Mouse (Mus musculus): ENCODE measurements around the gene Slc35a2. TPM values are rescaled to one million over a fixed set of nuclear protein-coding genes. Genes with fewer than 3 reads are reported as not detected.

Gene Slc35a2
- polyA plus RNA-seq, 1 experiment, result 20.6 TPM

DNA sequence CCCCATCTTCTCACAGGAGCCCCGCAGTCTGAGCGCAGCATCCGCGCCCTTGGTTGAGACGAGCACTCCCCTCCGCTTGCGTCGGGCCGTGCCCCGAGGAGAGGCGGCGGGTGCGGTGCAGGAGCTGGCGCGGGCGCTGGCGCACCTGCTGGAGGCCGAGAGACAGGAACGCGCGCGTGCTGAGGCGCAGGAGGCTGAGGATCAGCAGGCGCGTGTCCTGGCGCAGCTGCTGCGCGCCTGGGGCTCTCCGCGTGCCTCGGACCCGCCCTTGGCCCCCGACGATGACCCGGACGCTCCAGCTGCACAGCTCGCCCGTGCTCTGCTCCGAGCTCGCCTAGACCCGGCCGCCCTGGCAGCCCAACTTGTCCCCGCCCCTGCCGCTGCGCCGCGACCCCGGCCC is 38.2 kb downstream of the Slc35a2 start:
- H3K79me3 ChIP-seq (ENCODE audit: low read depth), result no peaks in the 10 kb centered on the region
- no peak overlapping the region for H3ac ChIP-seq (ENCODE audit: control insufficient read depth, insufficient read length, low read depth)
- H3K27me3 ChIP-seq (ENCODE audit: control insufficient read depth, insufficient read depth, insufficient read length), result peaks cover 33% of the 10 kb centered on the region
- no peaks in the 10 kb centered on the region for H3K36me3 ChIP-seq (ENCODE audit: control insufficient read depth, insufficient read depth)
- no peaks in the 10 kb centered on the region for H3K79me2 ChIP-seq (ENCODE audit: control insufficient read depth, insufficient read depth)
- TF ChIP-seq CEBPB (IDR thresholded peaks at IDR 0.05; ENCODE audit: low read depth), result no peak
- H3K4me3 ChIP-seq (ENCODE audit: insufficient read depth, poor library complexity, severe bottlenecking), result no peak overlapping the region

DNA sequence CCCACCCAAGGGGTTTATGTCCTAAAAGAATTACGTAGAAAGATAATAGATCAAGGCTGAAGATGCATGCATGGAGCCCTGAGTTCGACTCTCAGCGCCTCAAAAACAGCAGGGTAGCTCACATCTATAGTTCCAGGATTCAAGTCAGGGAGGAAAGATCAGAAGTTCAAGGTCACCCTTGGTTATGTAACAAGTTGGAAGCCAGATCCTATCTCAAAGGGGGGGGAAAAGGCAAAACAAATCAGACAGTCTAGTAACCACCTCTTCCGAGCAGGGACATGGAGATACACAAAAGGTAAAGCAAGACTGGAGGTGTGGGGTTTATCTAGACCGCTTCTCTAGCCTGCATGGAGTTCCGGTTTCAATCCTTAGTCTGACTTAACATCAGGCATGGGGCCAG is 42.4 kb downstream of the Slc35a2 start:
- Histone ChIP-seq H3K79me2 (ENCODE audit: control insufficient read depth, insufficient read depth) (no peaks in the 10 kb centered on the region), H3K79me3 (ENCODE audit: low read depth) (no peaks in the 10 kb centered on the region), H3K36me3 (ENCODE audit: control insufficient read depth, insufficient read depth) (no peaks in the 10 kb centered on the region), H3K27me3 (ENCODE audit: control insufficient read depth, insufficient read depth, insufficient read length) (peaks cover 31% of the 10 kb centered on the region), H3K4me3 (ENCODE audit: insufficient read depth, poor library complexity, severe bottlenecking) (no peak overlapping the region), H3ac (ENCODE audit: control insufficient read depth, insufficient read length, low read depth) (no peak overlapping the region)
- TF ChIP-seq CTCF (IDR thresholded peaks at IDR 0.05; ENCODE audit: control insufficient read depth, insufficient read depth, insufficient read length), result no peak
- TF ChIP-seq MAX (IDR thresholded peaks at IDR 0.05), result no peak
- no peak for TF ChIP-seq FOSL1 (IDR thresholded peaks at IDR 0.05; ENCODE audit: insufficient read depth, low read length, poor library complexity, severe bottlenecking)
- TF ChIP-seq USF1 (IDR thresholded peaks at IDR 0.05; ENCODE audit: low read depth), result no peak
- TF ChIP-seq MYOD1 (IDR thresholded peaks at IDR 0.05; ENCODE audit: control insufficient read depth, insufficient read length, low read depth), result no peak
- no peak for TF ChIP-seq MYOG (IDR thresholded peaks at IDR 0.05; ENCODE audit: control insufficient read depth, extremely low read depth, insufficient read length)
- TF ChIP-seq CEBPB (IDR thresholded peaks at IDR 0.05; ENCODE audit: low read depth), result no peak

GRCm38 (mm10) chrX:7927116-7927515 is 43.3 kb downstream of the Slc35a2 start:
- H3K27me3 ChIP-seq (ENCODE audit: control insufficient read depth, insufficient read depth, insufficient read length), result peaks cover 26% of the 10 kb centered on the region

GRCm38 (mm10) chrX:7928270-7928790 is 44.5 kb downstream of the Slc35a2 start, which contains the start of gene Eras:
TSS of gene Eras (minus strand) at chrX:7928607.
- Histone ChIP-seq H3K79me3 (ENCODE audit: low read depth) (no peaks in the 10 kb centered on the region), H3K4me3 (ENCODE audit: insufficient read depth, poor library complexity, severe bottlenecking) (no peak within 1 kb of the TSS), H3ac (ENCODE audit: control insufficient read depth, insufficient read length, low read depth) (no peak within 1 kb of the TSS), H3K79me2 (ENCODE audit: control insufficient read depth, insufficient read depth) (no peaks in the 10 kb centered on the region), H3K36me3 (ENCODE audit: control insufficient read depth, insufficient read depth) (no peaks in the 10 kb centered on the region), H3K27me3 (ENCODE audit: control insufficient read depth, insufficient read depth, insufficient read length) (peaks cover 14% of the 10 kb centered on the region)
- no peak for TF ChIP-seq CTCF (IDR thresholded peaks at IDR 0.05; ENCODE audit: control insufficient read depth, insufficient read depth, insufficient read length)
- TF ChIP-seq USF1 (IDR thresholded peaks at IDR 0.05; ENCODE audit: low read depth), result no peak
- TF ChIP-seq CEBPB (IDR thresholded peaks at IDR 0.05; ENCODE audit: low read depth), result no peak

More at GRCm38 (mm10) chrX:7927116-7927515, 43.3 kb downstream of the Slc35a2 start:
- H3ac ChIP-seq (ENCODE audit: control insufficient read depth, insufficient read length, low read depth), result no peak overlapping the region
- H3K4me3 ChIP-seq (ENCODE audit: insufficient read depth, poor library complexity, severe bottlenecking), result no peak overlapping the region
- H3K79me3 ChIP-seq (ENCODE audit: low read depth), result no peaks in the 10 kb centered on the region
- no peak for TF ChIP-seq MAX (IDR thresholded peaks at IDR 0.05)
- no peak for TF ChIP-seq FOSL1 (IDR thresholded peaks at IDR 0.05; ENCODE audit: insufficient read depth, low read length, poor library complexity, severe bottlenecking)
- TF ChIP-seq MYOG (IDR thresholded peaks at IDR 0.05; ENCODE audit: control insufficient read depth, extremely low read depth, insufficient read length), result no peak
- no peaks in the 10 kb centered on the region for H3K79me2 ChIP-seq (ENCODE audit: control insufficient read depth, insufficient read depth)
- no peaks in the 10 kb centered on the region for H3K36me3 ChIP-seq (ENCODE audit: control insufficient read depth, insufficient read depth)

DNA sequence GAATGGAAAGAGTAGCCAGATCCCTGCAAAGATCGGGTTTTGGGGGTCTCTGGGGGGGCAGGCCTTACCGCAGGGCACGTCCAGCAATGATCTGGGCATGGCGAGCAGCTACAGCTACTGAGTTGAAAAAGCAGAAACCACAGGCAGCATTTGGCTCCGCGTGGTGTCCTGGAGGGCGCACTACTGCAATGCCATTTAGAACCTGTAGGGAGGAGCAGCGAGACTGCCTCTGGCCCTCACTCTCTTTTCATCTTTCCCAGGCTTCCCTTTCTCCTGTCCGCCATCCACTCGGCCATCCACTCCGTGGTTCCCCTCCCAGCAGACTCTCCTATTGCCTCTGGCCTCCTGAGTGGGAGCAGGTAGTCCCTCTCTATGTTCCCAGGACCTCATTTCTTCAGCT is 53.0 kb downstream of the Slc35a2 start:
- H3K36me3 ChIP-seq (ENCODE audit: control insufficient read depth, insufficient read depth), result peaks cover 3% of the 10 kb centered on the region

DNA sequence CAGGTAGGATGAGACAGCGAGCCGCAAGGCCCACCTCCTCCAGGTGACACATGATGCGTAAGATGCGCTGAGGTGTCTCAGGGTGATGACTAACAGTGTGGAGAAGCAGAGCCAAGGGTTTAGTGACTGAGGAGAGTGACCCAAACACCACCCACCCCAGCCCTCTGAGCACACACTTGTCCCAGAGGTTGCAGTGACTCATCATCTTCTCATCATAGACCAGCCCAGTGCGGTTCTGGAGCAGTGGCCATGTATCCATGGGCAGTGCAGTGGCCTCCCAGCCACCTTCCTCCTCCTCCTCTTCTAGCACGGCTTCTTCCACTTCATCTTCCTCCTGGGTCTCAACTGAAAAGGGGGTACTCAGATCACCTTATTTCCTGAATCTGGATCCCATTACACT is 53.8 kb downstream of the Slc35a2 start:
- Histone ChIP-seq H3K27me3 (ENCODE audit: control insufficient read depth, insufficient read depth, insufficient read length) (no peaks in the 10 kb centered on the region), H3K36me3 (ENCODE audit: control insufficient read depth, insufficient read depth) (peaks cover 3% of the 10 kb centered on the region), H3K79me3 (ENCODE audit: low read depth) (no peaks in the 10 kb centered on the region), H3ac (ENCODE audit: control insufficient read depth, insufficient read length, low read depth) (no peak overlapping the region), H3K79me2 (ENCODE audit: control insufficient read depth, insufficient read depth) (no peaks in the 10 kb centered on the region), H3K4me3 (ENCODE audit: insufficient read depth, poor library complexity, severe bottlenecking) (no peak overlapping the region)
- peak; percentile 56 for TF ChIP-seq FOSL1 (IDR thresholded peaks at IDR 0.05; ENCODE audit: insufficient read depth, low read length, poor library complexity, severe bottlenecking)
- no peak for TF ChIP-seq USF1 (IDR thresholded peaks at IDR 0.05; ENCODE audit: low read depth)
- TF ChIP-seq MAX (IDR thresholded peaks at IDR 0.05), result no peak

More for the DNA sequence above, 53.0 kb downstream of the Slc35a2 start:
- H3K4me3 ChIP-seq (ENCODE audit: insufficient read depth, poor library complexity, severe bottlenecking), result no peak overlapping the region
- no peaks in the 10 kb centered on the region for H3K79me2 ChIP-seq (ENCODE audit: control insufficient read depth, insufficient read depth)
- H3K79me3 ChIP-seq (ENCODE audit: low read depth), result no peaks in the 10 kb centered on the region
- no peak for TF ChIP-seq MAX (IDR thresholded peaks at IDR 0.05)
- no peak for TF ChIP-seq FOSL1 (IDR thresholded peaks at IDR 0.05; ENCODE audit: insufficient read depth, low read length, poor library complexity, severe bottlenecking)
- TF ChIP-seq CTCF (IDR thresholded peaks at IDR 0.05; ENCODE audit: control insufficient read depth, insufficient read depth, insufficient read length), result no peak
- TF ChIP-seq CEBPB (IDR thresholded peaks at IDR 0.05; ENCODE audit: low read depth), result no peak
- no peak for TF ChIP-seq MYOG (IDR thresholded peaks at IDR 0.05; ENCODE audit: control insufficient read depth, extremely low read depth, insufficient read length)
- no peak for TF ChIP-seq USF1 (IDR thresholded peaks at IDR 0.05; ENCODE audit: low read depth)
- TF ChIP-seq MYOD1 (IDR thresholded peaks at IDR 0.05; ENCODE audit: control insufficient read depth, insufficient read length, low read depth), result no peak
- no peaks in the 10 kb centered on the region for H3K27me3 ChIP-seq (ENCODE audit: control insufficient read depth, insufficient read depth, insufficient read length)
- no peak overlapping the region for H3ac ChIP-seq (ENCODE audit: control insufficient read depth, insufficient read length, low read depth)

Other genes starting within 250 kb of the Slc35a2 start
- 0.75 TPM for gene Syp, start 245.6 kb upstream of the Slc35a2 start, polyA plus RNA-seq (2012; fragmentation: generic; extraction: Trizol)
- gene Prickle3, start 226.8 kb upstream of the Slc35a2 start, polyA plus RNA-seq (2012; fragmentation: generic; extraction: Trizol), result 3.0 TPM
- 549 TPM for gene Plp2, start 212.6 kb upstream of the Slc35a2 start, polyA plus RNA-seq (2012; fragmentation: generic; extraction: Trizol)
- gene Magix, start 202.8 kb upstream of the Slc35a2 start, polyA plus RNA-seq (2012; fragmentation: generic; extraction: Trizol), result 0.08 TPM
- gene Gpkow, start 186.9 kb upstream of the Slc35a2 start, polyA plus RNA-seq (2012; fragmentation: generic; extraction: Trizol), result 15.7 TPM
- gene Wdr45, start 169.7 kb upstream of the Slc35a2 start, polyA plus RNA-seq (2012; fragmentation: generic; extraction: Trizol), result 18.4 TPM
- 0.22 TPM for gene Gm45208, start 161.8 kb upstream of the Slc35a2 start, polyA plus RNA-seq (2012; fragmentation: generic; extraction: Trizol)
- 93.9 TPM for gene Praf2, start 155.6 kb upstream of the Slc35a2 start, polyA plus RNA-seq (2012; fragmentation: generic; extraction: Trizol)
- 9.4 TPM for gene Ccdc120, start 133.1 kb upstream of the Slc35a2 start, polyA plus RNA-seq (2012; fragmentation: generic; extraction: Trizol)
- gene Tfe3, start 121.5 kb upstream of the Slc35a2 start, polyA plus RNA-seq (2012; fragmentation: generic; extraction: Trizol), result 46.7 TPM
- gene Gripap1, start 94.3 kb upstream of the Slc35a2 start, polyA plus RNA-seq (2012; fragmentation: generic; extraction: Trizol), result 17.9 TPM
- 0.11 TPM for gene Kcnd1, start 61.7 kb upstream of the Slc35a2 start, polyA plus RNA-seq (2012; fragmentation: generic; extraction: Trizol)
- 32.0 TPM for gene Otud5, start 42.7 kb upstream of the Slc35a2 start, polyA plus RNA-seq (2012; fragmentation: generic; extraction: Trizol)
- 2.4 TPM for gene Pim2, start 5.8 kb upstream of the Slc35a2 start, polyA plus RNA-seq (2012; fragmentation: generic; extraction: Trizol)
- gene Pqbp1, start 15.2 kb downstream of the Slc35a2 start, polyA plus RNA-seq (2012; fragmentation: generic; extraction: Trizol), result 79.2 TPM
- 43.1 TPM for gene Timm17b, start 15.3 kb downstream of the Slc35a2 start, polyA plus RNA-seq (2012; fragmentation: generic; extraction: Trizol)
- not detected for gene Gm10491, start 23.8 kb downstream of the Slc35a2 start, polyA plus RNA-seq (2012; fragmentation: generic; extraction: Trizol)
- 0.27 TPM for gene Gm10490, start 25.5 kb downstream of the Slc35a2 start, polyA plus RNA-seq (2012; fragmentation: generic; extraction: Trizol)
- gene Pcsk1n, start 35.8 kb downstream of the Slc35a2 start, polyA plus RNA-seq (2012; fragmentation: generic; extraction: Trizol), result not detected
- gene Eras, start 44.6 kb downstream of the Slc35a2 start, polyA plus RNA-seq (2012; fragmentation: generic; extraction: Trizol), result not detected
- gene Hdac6, start 63.9 kb downstream of the Slc35a2 start, polyA plus RNA-seq (2012; fragmentation: generic; extraction: Trizol), result 19.0 TPM
- 0.02 TPM for gene Gata1, start 94.0 kb downstream of the Slc35a2 start, polyA plus RNA-seq (2012; fragmentation: generic; extraction: Trizol)
- not detected for gene Glod5, start 134.5 kb downstream of the Slc35a2 start, polyA plus RNA-seq (2012; fragmentation: generic; extraction: Trizol)
- gene Suv39h1, start 190.7 kb downstream of the Slc35a2 start, polyA plus RNA-seq (2012; fragmentation: generic; extraction: Trizol), result 106 TPM
- 0.74 TPM for gene Was, start 206.5 kb downstream of the Slc35a2 start, polyA plus RNA-seq (2012; fragmentation: generic; extraction: Trizol)
- gene Wdr13, start 248.9 kb downstream of the Slc35a2 start, polyA plus RNA-seq (2012; fragmentation: generic; extraction: Trizol), result 11.1 TPM